Mouse (Mus musculus) limb, embryonic 15.5 days (tissue): Measurements from ENCODE around the gene Lhx1. TPM values are rescaled to one million over a fixed set of nuclear protein-coding genes. Genes with fewer than 3 reads are reported as not detected.
A peak's percentile ranks its signal among the peaks of the same experiment; 100 is the strongest.

Source experiments
- ATAC-seq: fragments of 200-750 bp; cut with Nextera tagmentation; 2 replicates; pipeline ENCODE4 v1.8.0; 2017; ENCODE audit warnings: low read depth, moderate TSS enrichment; ENCODE audit not compliant: insufficient number of reproducible peaks, low FRiP score, low TSS enrichment
- H3K27ac ChIP-seq: fragments of 300-500 bp; sonication (generic); 2 replicates; pipeline ENCODE4 v1.5.1; 2015; ENCODE audit warnings: moderate library complexity, mild to moderate bottlenecking, inconsistent platforms
- H3K27me3 ChIP-seq: fragments of 300-500 bp; sonication (generic); 2 replicates; pipeline ENCODE4 v1.6.1; 2015; ENCODE audit warnings: inconsistent platforms
- H3K36me3 ChIP-seq: fragments of 300-500 bp; sonication (generic); 2 replicates; pipeline ENCODE4 v1.6.1; 2015; ENCODE audit warnings: inconsistent platforms
- H3K4me1 ChIP-seq: fragments of 300-500 bp; sonication (generic); 2 replicates; pipeline ENCODE4 v1.6.1; 2015; ENCODE audit warnings: inconsistent platforms
- H3K4me2 ChIP-seq: fragments of 300-500 bp; sonication (generic); 2 replicates; pipeline ENCODE4 v1.6.1; 2015; ENCODE audit warnings: mild to moderate bottlenecking, inconsistent platforms
- H3K4me3 ChIP-seq: fragments of 300-500 bp; sonication (generic); 2 replicates; pipeline ENCODE4 v1.5.1; 2015; ENCODE audit warnings: mild to moderate bottlenecking, inconsistent platforms
- H3K9ac ChIP-seq: fragments of 300-500 bp; sonication (generic); 2 replicates; pipeline ENCODE4 v1.6.1; 2015; ENCODE audit warnings: inconsistent platforms
- H3K9me3 ChIP-seq: fragments of 300-500 bp; sonication (generic); 2 replicates; pipeline ENCODE4 v1.6.1; 2016; ENCODE audit warnings: inconsistent platforms
- WGBS: fragments of 180-500 bp; shearing (Covaris S2); methylation state at CpG from one replicate; pipeline ENCODE4 v1.1.7; 2015; 5-methylcytosine and 5-hydroxymethylcytosine counted together
- polyA plus RNA-seq: library from polyadenylated mRNA; unstranded; fragments of >200 nt; fragmentation: Nextera tagmentation; extraction: Ambion mirVana; gene quantifications from 2 replicates; pipeline ENCODE4 v1.2.1, GENCODE M21; 2015

Lhx1 gene
- polyA plus RNA-seq, 1 experiment from 2014 or later: 0.09 TPM

GRCm38 (mm10) chr11:84561546-84561945 lies 36.2 kb upstream of the Lhx1 start:
- no peak overlapping the region for H3K4me2 ChIP-seq
- 43% methylated on average over 5 of the region's 5 CpGs for WGBS
- ATAC-seq: no peak

GRCm38 (mm10) chr11:84553821-84554450 lies 28.6 kb upstream of the Lhx1 start:
- Histone ChIP-seq H3K4me3 (no peak overlapping the region), H3K9ac (no peak overlapping the region), H3K36me3 (no peaks in the 10 kb centered on the region), H3K4me2 (no peak overlapping the region), H3K4me1 (0 out of 2 replicates have a peak, but pooled peaks cover 6% of the 10 kb centered on the region), H3K9me3 (no peaks in the 10 kb centered on the region), H3K27me3 (no peaks in the 10 kb centered on the region), H3K27ac (no peak overlapping the region)
- 0 out of 2 replicates have a peak, but pooled peaks have one; percentile 14 for ATAC-seq
- WGBS: 41% methylated on average over 14 of the region's 14 CpGs

More at GRCm38 (mm10) chr11:84561546-84561945, 36.2 kb upstream of the Lhx1 start:
- Histone ChIP-seq H3K9ac (no peak overlapping the region), H3K9me3 (no peaks in the 10 kb centered on the region), H3K27ac (no peak overlapping the region), H3K27me3 (no peaks in the 10 kb centered on the region), H3K4me3 (no peak overlapping the region), H3K36me3 (no peaks in the 10 kb centered on the region), H3K4me1 (0 out of 2 replicates have a peak, but pooled peaks cover 6% of the 10 kb centered on the region)

- H3K4me2 ChIP-seq: no peak overlapping the region
- H3K9ac ChIP-seq: no peak overlapping the region
- H3K4me3 ChIP-seq: no peak overlapping the region
- no peaks in the 10 kb centered on the region for H3K36me3 ChIP-seq
- no peak overlapping the region for H3K27ac ChIP-seq
- no peak for ATAC-seq
- no peaks in the 10 kb centered on the region for H3K9me3 ChIP-seq
- WGBS: 65% methylated on average over 4 of the region's 4 CpGs
- H3K4me1 ChIP-seq: 0 out of 2 replicates have a peak, but pooled peaks cover 6% of the 10 kb centered on the region
- no peaks in the 10 kb centered on the region for H3K27me3 ChIP-seq
These were observed 26.0 kb upstream of the Lhx1 start for GRCm38 (mm10) chr11:84551296-84551695.

- H3K4me3 ChIP-seq: no peak overlapping the region
- H3K4me2 ChIP-seq: no peak overlapping the region
- no peak overlapping the region for H3K9ac ChIP-seq
- WGBS: 53% methylated on average over 6 of the region's 6 CpGs
- H3K9me3 ChIP-seq: no peaks in the 10 kb centered on the region
- no peaks in the 10 kb centered on the region for H3K36me3 ChIP-seq
- 0 out of 2 replicates have a peak, but pooled peaks cover 6% of the 10 kb centered on the region for H3K4me1 ChIP-seq
- ATAC-seq: no peak
- no peaks in the 10 kb centered on the region for H3K27me3 ChIP-seq
- H3K27ac ChIP-seq: no peak overlapping the region
These were observed 24.0 kb upstream of the Lhx1 start for GRCm38 (mm10) chr11:84549258-84549791.

- no peak overlapping the region for H3K9ac ChIP-seq
- no peak overlapping the region for H3K4me3 ChIP-seq
- H3K27me3 ChIP-seq: no peaks in the 10 kb centered on the region
- no peak overlapping the region for H3K27ac ChIP-seq
- no peak for ATAC-seq
- no peaks in the 10 kb centered on the region for H3K9me3 ChIP-seq
- no peaks in the 10 kb centered on the region for H3K36me3 ChIP-seq
- 18% methylated on average over 2 of the region's 2 CpGs for WGBS
- no peak overlapping the region for H3K4me2 ChIP-seq
- no peaks in the 10 kb centered on the region for H3K4me1 ChIP-seq
These were observed 23.0 kb upstream of the Lhx1 start for GRCm38 (mm10) chr11:84548293-84548692.

- Histone ChIP-seq H3K4me3 (no peak overlapping the region), H3K9me3 (no peaks in the 10 kb centered on the region), H3K36me3 (no peaks in the 10 kb centered on the region), H3K4me1 (no peaks in the 10 kb centered on the region), H3K9ac (no peak overlapping the region), H3K4me2 (no peak overlapping the region), H3K27ac (no peak overlapping the region), H3K27me3 (peaks cover 41% of the 10 kb centered on the region)
- 13% methylated on average over 4 of the region's 4 CpGs for WGBS
- no peak for ATAC-seq
These were observed 14.6 kb upstream of the Lhx1 start for GRCm38 (mm10) chr11:84539981-84540380.

GRCm38 (mm10) chr11:84529797-84530703 lies 4.7 kb upstream of the Lhx1 start:
- Histone ChIP-seq H3K9me3 (no peaks in the 10 kb centered on the region), H3K27me3 (peaks cover 97% of the 10 kb centered on the region), H3K4me2 (no peak overlapping the region), H3K36me3 (no peaks in the 10 kb centered on the region), H3K27ac (no peak overlapping the region), H3K9ac (no peak overlapping the region), H3K4me3 (0 out of 2 replicates have a peak overlapping the region, but pooled peaks have one; percentile 12), H3K4me1 (peaks cover 22% of the 10 kb centered on the region)
- no peak for ATAC-seq
- 8% methylated on average over 14 of the region's 14 CpGs for WGBS

GRCm38 (mm10) chr11:84529143-84529755 lies 3.9 kb upstream of the Lhx1 start:
- H3K4me2 ChIP-seq: no peak overlapping the region
- 0 out of 2 replicates have a peak overlapping the region, but pooled peaks have one; percentile 12 for H3K4me3 ChIP-seq
- H3K9me3 ChIP-seq: no peaks in the 10 kb centered on the region
- H3K27me3 ChIP-seq: peaks cover 99% of the 10 kb centered on the region
- 1% methylated on average over 24 of the region's 24 CpGs for WGBS
- peaks cover 30% of the 10 kb centered on the region for H3K4me1 ChIP-seq
- no peak for ATAC-seq
- no peak overlapping the region for H3K9ac ChIP-seq
- no peaks in the 10 kb centered on the region for H3K36me3 ChIP-seq
- no peak overlapping the region for H3K27ac ChIP-seq

GRCm38 (mm10) chr11:84526976-84527860 lies 1.9 kb upstream of the Lhx1 start:
- no peak overlapping the region for H3K27ac ChIP-seq
- H3K4me2 ChIP-seq: no peak overlapping the region
- no peak for ATAC-seq
- H3K27me3 ChIP-seq: peaks cover 99% of the 10 kb centered on the region
- no peak overlapping the region for H3K4me3 ChIP-seq
- 3% methylated on average over 29 of the region's 29 CpGs for WGBS
- H3K9me3 ChIP-seq: no peaks in the 10 kb centered on the region
- peaks cover 40% of the 10 kb centered on the region for H3K4me1 ChIP-seq
- H3K36me3 ChIP-seq: no peaks in the 10 kb centered on the region
- H3K9ac ChIP-seq: no peak overlapping the region

GRCm38 (mm10) chr11:84526451-84526850 lies 1.1 kb upstream of the Lhx1 start:
- no peak for ATAC-seq

More at GRCm38 (mm10) chr11:84526451-84526850, 1.1 kb upstream of the Lhx1 start:
- 1% methylated on average over 10 of the region's 10 CpGs for WGBS
- H3K27ac ChIP-seq: no peak overlapping the region
- no peaks in the 10 kb centered on the region for H3K36me3 ChIP-seq
- peak overlapping the region; percentile 78 for H3K4me2 ChIP-seq
- peaks cover 99% of the 10 kb centered on the region for H3K27me3 ChIP-seq
- H3K9me3 ChIP-seq: no peaks in the 10 kb centered on the region
- H3K4me1 ChIP-seq: peaks cover 40% of the 10 kb centered on the region
- H3K9ac ChIP-seq: no peak overlapping the region
- peak overlapping the region; percentile 45 for H3K4me3 ChIP-seq
